Comparison of ENCODE assay signal across 17 mouse cellular contexts in the genomic region with DNA sequence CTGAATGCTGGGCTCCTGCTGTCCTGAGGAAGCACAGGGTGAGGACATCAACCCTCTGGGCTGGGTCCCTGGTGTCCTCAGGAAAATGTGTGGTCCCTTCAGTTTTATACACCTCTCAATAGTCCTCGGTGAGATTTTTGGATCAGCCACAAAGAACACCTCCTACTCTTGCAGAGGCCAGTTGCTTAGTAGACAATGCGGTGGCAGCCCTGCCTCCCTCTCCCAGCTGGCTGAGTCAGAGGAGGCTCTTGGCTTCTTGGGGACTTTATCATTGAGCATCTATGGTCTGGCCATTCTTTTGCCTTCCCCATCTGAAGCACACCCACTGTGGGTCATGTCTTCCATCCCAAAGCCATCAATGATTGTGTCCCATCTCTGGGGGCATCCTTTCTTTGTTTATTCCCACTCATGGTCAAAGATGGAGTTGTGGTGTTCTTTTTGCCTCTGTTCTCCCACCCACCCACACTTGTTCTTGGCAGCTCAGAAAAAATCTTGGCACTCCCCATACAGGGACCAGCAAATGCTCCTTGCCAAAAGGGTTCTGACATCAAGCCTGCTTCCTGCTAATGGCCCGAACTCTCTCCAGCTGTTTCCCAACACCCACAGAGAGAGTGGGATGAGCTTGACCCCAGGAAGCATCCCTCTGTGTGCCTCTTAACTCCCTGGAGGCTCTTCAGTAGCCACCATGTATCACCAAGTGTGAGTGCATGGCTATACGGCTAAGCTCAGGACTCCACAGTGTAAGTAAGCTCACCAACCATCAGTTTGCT. TPM values are rescaled to one million over a fixed set of nuclear protein-coding genes. Genes with fewer than 3 reads are reported as not detected.
DNase-seq lines count a peak whose midpoint lies in the region; ATAC-seq lines count a peak whose summit lies in the region.
"Had no signal": no experiment of that assay in that cellular context is flagged by ENCODE, and none has a peak within 500 bp of the region (broad histone marks: within the 10 kb centered on the region; RNA-seq: fewer than 3 reads in every experiment).

No protein-coding gene starts in this region.

- intact Hi-C loops in heart, postnatal 14 days (cut with DNase I) = no loop called here

- ATAC-seq in frontal cortex, adult (ENCODE audit: low TSS enrichment) = peak; percentile 82
- ATAC-seq: CD4-positive, CD25-positive, alpha-beta regulatory T cell, adult 4 months; forebrain, embryonic 16.5 days; hindbrain, embryonic 16.5 days had no signal

- DNase-seq in frontal cortex, postnatal 14 days (ENCODE audit: low spot score in 2 of 2) = no peak
- peak; percentile 48 for DNase-seq in heart, adult 8-10 months (ENCODE audit: low spot score)
- DNase-seq in heart, postnatal 14 days = no peak
- DNase-seq in right cerebral cortex, adult 18-20 months = peak; percentile 61
- DNase-seq in right cerebral cortex, postnatal 10 days (ENCODE audit: low spot score in 2 of 2) = no peak
- no peak for DNase-seq in kidney, postnatal 10 days
- DNase-seq: adrenal gland, postnatal 10 days; B cell, adult 2 months; cerebellum, adult 11-12 months; cerebellum, adult 9-11 months; cerebellum, postnatal 36 days; gastrocnemius, adult 2 months; heart, postnatal 4 days had no signal

RNA-seq across cellular contexts. Expression of a gene that starts 14.5 kb away (rescaled TPM):
- total RNA-seq in heart, adult 8-10 months (2022) = 10 to 100 TPM; 17.5 to 19.1 (median 18.5) TPM
- total RNA-seq in heart, postnatal 14 days (2021) = 10 to 100 TPM; 19.6 to 21.5 TPM

RNA-seq across cellular contexts. Expression of a gene that starts 16.3 kb away (rescaled TPM):
- total RNA-seq in heart, adult 8-10 months (2022) = not detected
- total RNA-seq in heart, postnatal 14 days (2021) = not detected
- total RNA-seq: gastrocnemius, adult 2 months had no signal

RNA-seq across cellular contexts. Expression of a gene that starts 34.1 kb away (rescaled TPM):
- 1 to 10 TPM in 1 of 4 experiments, under 1 TPM in 3; 0.25 to 1.3 (median 0.59) TPM for total RNA-seq in heart, adult 8-10 months (2022)
- total RNA-seq in heart, postnatal 14 days (2021) = 10 to 100 TPM in 1 of 2 experiments, 1 to 10 TPM in 1; 7.7 to 13.6 TPM

Comparison
In these comparisons a context has a peak if more than half of its experiments do, and no peak if none do; other contexts are left out.
1. DNase-seq: peak in heart, adult 8-10 months (single experiment) and right cerebral cortex, adult 18-20 months (single experiment); none in frontal cortex, postnatal 14 days (0 of 2), heart, postnatal 14 days (0 of 2), right cerebral cortex, postnatal 10 days (0 of 2) and kidney, postnatal 10 days (single experiment).